Mouse (Mus musculus) heart, adult 2 months (tissue): ENCODE measurements around the gene Runx2. TPM values are rescaled to one million over a fixed set of nuclear protein-coding genes. Genes with fewer than 3 reads are reported as not detected.

ENCODE experiments used
- DNase-seq, 2 experiments: peaks; one replicate each; pipeline ENCODE4 v3.0.0; 2021
- H3K27ac ChIP-seq: fragments of 200-600 bp; 2 replicates; pipeline ENCODE4 v1.8.1; 2022
- H3K27me3 ChIP-seq: fragments of 200-500 bp; 2 replicates; pipeline ENCODE4 v1.6.1; 2012; ENCODE audit warnings: mild to moderate bottlenecking, low read length, inconsistent platforms, mixed read lengths; ENCODE audit not compliant: control insufficient read depth, insufficient read depth
- H3K36me3 ChIP-seq: fragments of 200-500 bp; 2 replicates; pipeline ENCODE4 v1.6.1; 2012; ENCODE audit warnings: low read length, inconsistent platforms; ENCODE audit not compliant: control insufficient read depth, insufficient read depth
- H3K4me1 ChIP-seq: fragments of 200-500 bp; 2 replicates; pipeline ENCODE4 v1.6.1; 2011; ENCODE audit warnings: low read length; ENCODE audit not compliant: control insufficient read depth, insufficient read depth
- H3K4me3 ChIP-seq: fragments of 200-600 bp; 2 replicates; pipeline ENCODE4 v1.8.1; 2022
- H3K79me2 ChIP-seq: fragments of 200-500 bp; replicated peaks from 2 replicates; pipeline ENCODE4 v1.6.1; 2012; ENCODE audit warnings: mild to moderate bottlenecking, inconsistent platforms, low read length, moderate library complexity, mixed read lengths; ENCODE audit not compliant: control insufficient read depth, insufficient read depth
- H3K9ac ChIP-seq: fragments of 200-500 bp; 2 replicates; pipeline ENCODE4 v1.6.1; 2012; ENCODE audit warnings: low read depth, mild to moderate bottlenecking, control low read depth, inconsistent platforms, low read length, mixed read lengths
- CTCF ChIP-seq: fragments of 200-600 bp; IDR thresholded peaks from 2 replicates; pipeline ENCODE4 v1.8.1; 2022; ENCODE audit warnings: antibody characterized with exemption, mild to moderate bottlenecking, moderate library complexity
- EP300 ChIP-seq: fragments of 200-500 bp; IDR thresholded peaks from 2 replicates; pipeline ENCODE4 v1.6.1; 2011; ENCODE audit warnings: low read depth, low read length, control low read depth; ENCODE audit not compliant: insufficient read depth
- POLR2A ChIP-seq: fragments of 200-500 bp; IDR thresholded peaks from 2 replicates; pipeline ENCODE4 v1.6.1; 2011; ENCODE audit warnings: mild to moderate bottlenecking, low read depth, low read length, control low read depth; ENCODE audit not compliant: insufficient read depth
- WGBS: fragments of 180-500 bp; shearing (Covaris S2); methylation state at CpG from one replicate; pipeline ENCODE4 v1.1.7; 2018; 5-methylcytosine and 5-hydroxymethylcytosine counted together
- intact Hi-C: fragments of 180-260 bp; cut with DNase I; formaldehyde crosslinking; loops from one replicate; pipeline ENCODE4 v1.15.1; 2025
- polyA plus RNA-seq: library from polyadenylated mRNA; depleted of rRNA; stranded (reverse); fragments of >200 nt; gene quantifications from 2 replicates; pipeline ENCODE4 v1.2.3, GENCODE M21; 2012
- total RNA-seq, 2 experiments: library from RNA; stranded (reverse); gene quantifications; 2 replicates each; pipeline ENCODE4 v1.2.3; 2021

Gene Runx2
- total and polyA plus RNA-seq, 3 experiments = 0.41 to 0.76 (median 0.57) TPM

DNA sequence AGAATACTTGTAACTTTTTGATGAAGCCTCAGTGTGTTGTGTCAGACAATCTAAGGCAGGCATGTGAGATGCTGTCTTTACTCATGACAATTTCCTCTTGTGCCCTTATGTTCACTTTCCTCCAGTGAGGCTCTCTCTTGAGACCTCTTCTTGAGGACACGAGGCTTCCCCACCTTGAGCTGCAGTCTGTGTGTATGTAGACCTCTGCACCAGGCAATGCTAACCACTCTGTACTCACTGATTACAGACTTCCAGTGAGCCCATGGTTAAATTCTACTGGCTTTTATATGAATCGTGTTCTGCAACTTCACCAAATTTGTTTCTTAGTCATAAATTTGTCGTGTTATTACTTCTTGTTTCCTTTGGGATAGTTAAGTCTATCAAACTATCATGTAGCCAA lies 12.5 kb upstream of the Runx2 start:
- 64% methylated on average over 3 of the region's 3 CpGs for WGBS
- no peak for TF ChIP-seq POLR2A
- TF ChIP-seq EP300 = no peak
- TF ChIP-seq CTCF = no peak
- H3K9ac ChIP-seq = no peak overlapping the region
- H3K4me1 ChIP-seq = no peaks in the 10 kb centered on the region
- no peaks in the 10 kb centered on the region for H3K79me2 ChIP-seq
- intact Hi-C loops = no loop called here
- H3K4me3 ChIP-seq = no peak overlapping the region
- no peaks in the 10 kb centered on the region for H3K27me3 ChIP-seq
- no peak for DNase-seq
- H3K27ac ChIP-seq = no peak overlapping the region
- H3K36me3 ChIP-seq = no peaks in the 10 kb centered on the region

DNA sequence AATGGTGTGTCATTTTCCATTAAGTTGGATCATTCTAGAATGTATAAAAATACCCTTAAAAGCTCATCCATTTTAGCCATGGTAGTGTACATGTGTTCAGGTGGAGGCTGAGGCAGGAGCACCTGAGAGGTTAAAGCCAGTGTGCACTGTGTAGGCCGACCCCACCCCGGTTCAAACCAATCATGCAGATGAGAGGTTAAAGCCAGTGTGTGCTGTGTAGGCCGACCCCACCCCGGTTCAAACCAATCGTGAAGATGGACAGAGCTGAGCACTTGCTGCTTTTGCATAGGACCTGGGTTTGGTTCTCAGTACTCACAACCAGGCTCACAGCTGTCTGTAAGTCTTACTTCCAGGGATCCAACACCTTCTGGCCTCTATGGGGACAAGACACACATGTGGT lies 7.3 kb upstream of the Runx2 start:
- no peaks in the 10 kb centered on the region for H3K4me1 ChIP-seq
- 92% methylated on average over 5 of the region's 5 CpGs for WGBS
- H3K36me3 ChIP-seq = no peaks in the 10 kb centered on the region
- TF ChIP-seq CTCF (no peak), EP300 (no peak), POLR2A (no peak)
- no peak overlapping the region for H3K4me3 ChIP-seq
- H3K9ac ChIP-seq = no peak overlapping the region
- no peaks in the 10 kb centered on the region for H3K79me2 ChIP-seq
- no peak overlapping the region for H3K27ac ChIP-seq
- no peak for DNase-seq
- H3K27me3 ChIP-seq = no peaks in the 10 kb centered on the region
- intact Hi-C loops = no loop called here

- Histone ChIP-seq H3K27ac (no peak overlapping the region), H3K79me2 (no peaks in the 10 kb centered on the region), H3K27me3 (no peaks in the 10 kb centered on the region), H3K4me1 (no peaks in the 10 kb centered on the region), H3K9ac (no peak overlapping the region), H3K36me3 (no peaks in the 10 kb centered on the region), H3K4me3 (no peak overlapping the region)
- intact Hi-C loops = no loop called here
- DNase-seq = no peak
- TF ChIP-seq CTCF (no peak), POLR2A (no peak), EP300 (no peak)
- WGBS = 83% methylated on average over 4 of the region's 4 CpGs
Observed at GRCm38 (mm10) chr17:44819816-44820215, 5.2 kb upstream of the Runx2 start.

GRCm38 (mm10) chr17:44818825-44819224 lies 4.2 kb upstream of the Runx2 start:
- 78% methylated on average over 2 of the region's 2 CpGs for WGBS
- intact Hi-C loops = no loop called here
- no peak overlapping the region for H3K27ac ChIP-seq

GRCm38 (mm10) chr17:44807031-44807430 lies 7.6 kb downstream of the Runx2 start:
- H3K27ac ChIP-seq = no peak overlapping the region
- no peak overlapping the region for H3K4me3 ChIP-seq
- H3K4me1 ChIP-seq = no peaks in the 10 kb centered on the region
- intact Hi-C loops = no loop called here
- no peak overlapping the region for H3K9ac ChIP-seq
- H3K79me2 ChIP-seq = no peaks in the 10 kb centered on the region
- no peaks in the 10 kb centered on the region for H3K36me3 ChIP-seq
- DNase-seq = no peak
- no peaks in the 10 kb centered on the region for H3K27me3 ChIP-seq
- TF ChIP-seq POLR2A (no peak), EP300 (no peak), CTCF (no peak)
- WGBS = 92% methylated on average over 1 of the region's 1 CpGs

More at GRCm38 (mm10) chr17:44818825-44819224, 4.2 kb upstream of the Runx2 start:
- Histone ChIP-seq H3K9ac (no peak overlapping the region), H3K4me3 (no peak overlapping the region), H3K36me3 (no peaks in the 10 kb centered on the region), H3K79me2 (no peaks in the 10 kb centered on the region), H3K27me3 (no peaks in the 10 kb centered on the region), H3K4me1 (no peaks in the 10 kb centered on the region)
- DNase-seq = no peak
- TF ChIP-seq EP300 (no peak), CTCF (no peak)

- Histone ChIP-seq H3K4me3 (no peak overlapping the region), H3K4me1 (no peaks in the 10 kb centered on the region; the same call in 1 of the 2 replicates), H3K27ac (no peak overlapping the region), H3K9ac (no peak overlapping the region), H3K79me2 (no peaks in the 10 kb centered on the region), H3K36me3 (no peaks in the 10 kb centered on the region), H3K27me3 (no peaks in the 10 kb centered on the region)
- no peak for DNase-seq
- TF ChIP-seq CTCF (no peak), POLR2A (no peak), EP300 (no peak)
- intact Hi-C loops = no loop called here
- 41% methylated on average over 3 of the region's 3 CpGs for WGBS
Observed at GRCm38 (mm10) chr17:44797331-44797730, 17.3 kb downstream of the Runx2 start.
